Mouse (Mus musculus) spleen, adult 18-20 months (tissue): ENCODE measurements around the gene Gm28044.
A peak's percentile ranks its signal among the peaks of the same experiment; 100 is the strongest.
"Not testable (repeated sequence)": the region's sequence is repeated elsewhere in the genome, so short reads cannot be mapped to it uniquely, and the experiment has no call there.

ENCODE experiments used
- DNase-seq, 2 experiments: peaks; one replicate each; pipeline ENCODE4 v3.0.0; 2022; ENCODE audit warnings: mixed read lengths in 2 of 2

The Gm28044 gene

DNA sequence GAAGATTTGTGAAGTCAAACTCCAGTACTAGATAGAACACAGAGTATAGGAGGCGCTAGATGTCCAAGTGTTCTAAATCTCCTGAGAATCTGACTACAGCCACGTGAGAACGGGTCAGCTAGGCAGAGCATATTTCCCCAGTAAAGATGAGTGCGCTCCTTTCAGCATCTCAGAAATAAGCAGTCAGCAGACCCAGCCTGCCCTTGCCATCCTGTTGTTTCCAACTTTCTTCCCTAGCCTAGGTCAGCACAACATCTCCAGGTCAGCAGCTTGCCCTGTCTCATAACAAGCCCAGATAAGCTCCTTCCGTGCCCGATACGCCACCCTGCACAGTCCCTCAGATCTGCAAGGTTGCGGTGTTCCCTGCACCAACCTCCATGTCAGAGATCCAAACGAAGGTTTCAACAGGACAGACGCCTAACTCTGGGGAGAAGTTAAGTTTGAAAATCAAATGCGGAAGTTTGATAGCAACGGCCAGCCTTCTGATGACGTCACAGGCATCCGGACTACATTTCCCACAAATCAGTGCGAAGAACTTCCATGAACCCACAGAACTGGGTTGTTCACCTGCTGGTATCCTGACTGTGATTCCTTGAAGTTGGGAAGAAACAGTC lies at the start of gene Gm28044, which contains the start of gene Zfp953:
TSS of gene Gm28044 (minus strand) at position 406 of the 614 bp plus-strand sequence.
TSS of gene Zfp953 (minus strand) at position 475 of the 614 bp plus-strand sequence.
- peak; percentile 76 to 88 for DNase-seq

DNA sequence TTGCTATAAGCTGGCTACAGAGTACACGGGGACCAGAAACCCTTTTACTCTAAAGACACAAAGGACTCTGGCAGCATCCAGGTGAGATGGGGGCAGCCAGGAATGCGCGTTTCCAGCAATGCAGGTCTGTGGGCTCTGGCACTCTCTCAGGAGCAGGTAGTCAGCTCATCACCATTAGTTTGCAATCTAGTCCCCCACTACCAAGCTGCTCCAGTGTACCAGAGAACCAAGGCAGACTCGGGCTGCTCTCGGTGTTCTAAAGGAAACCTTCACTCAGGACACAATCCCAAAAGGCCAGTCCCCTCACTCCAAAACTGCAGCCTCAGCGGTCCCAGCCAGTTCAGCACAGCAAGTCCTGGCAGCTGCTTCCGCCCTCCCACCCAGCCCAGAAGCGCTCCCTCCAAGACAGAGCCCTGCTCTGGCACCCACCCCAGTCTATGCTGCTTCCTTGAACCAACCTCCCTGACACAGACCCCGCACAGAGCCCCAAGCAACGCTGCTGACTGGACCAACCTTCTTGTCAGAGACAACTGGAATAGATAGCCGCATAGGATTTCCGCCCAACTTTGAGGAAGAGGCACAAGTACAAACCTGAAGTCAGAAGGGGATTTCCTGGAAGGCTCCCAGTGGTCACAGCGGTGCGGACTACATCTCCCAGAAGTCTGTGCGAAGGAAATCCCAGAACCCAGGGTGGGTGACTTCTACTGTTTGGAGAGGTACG lies 39.0 kb upstream of the Gm28044 start, which contains the start of gene Zfp429:
TSS of gene Zfp429 (minus strand) at position 637 of the 721 bp plus-strand sequence.
- DNase-seq, result peak; percentile 60 to 71

DNA sequence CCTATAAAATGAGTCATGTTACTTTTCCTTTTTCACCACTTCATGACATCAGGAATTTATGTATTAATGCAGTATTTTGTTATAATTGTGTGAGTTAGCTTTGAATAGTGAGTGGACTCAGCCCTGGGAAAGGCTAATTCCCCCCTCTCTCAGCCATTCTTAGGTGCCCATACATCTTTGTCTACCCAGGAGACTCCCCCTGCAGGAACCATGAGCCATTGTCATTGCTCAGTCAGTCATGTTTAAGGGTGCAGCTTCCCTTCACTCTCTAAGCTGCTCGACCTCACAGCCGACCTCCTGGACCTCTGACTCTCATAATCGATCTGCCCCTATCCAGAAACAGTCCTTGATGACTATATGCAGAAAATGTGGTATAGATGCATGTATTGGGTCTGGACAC lies 15.9 kb upstream of the Gm28044 start:
- not testable (repeated sequence) for DNase-seq

DNA sequence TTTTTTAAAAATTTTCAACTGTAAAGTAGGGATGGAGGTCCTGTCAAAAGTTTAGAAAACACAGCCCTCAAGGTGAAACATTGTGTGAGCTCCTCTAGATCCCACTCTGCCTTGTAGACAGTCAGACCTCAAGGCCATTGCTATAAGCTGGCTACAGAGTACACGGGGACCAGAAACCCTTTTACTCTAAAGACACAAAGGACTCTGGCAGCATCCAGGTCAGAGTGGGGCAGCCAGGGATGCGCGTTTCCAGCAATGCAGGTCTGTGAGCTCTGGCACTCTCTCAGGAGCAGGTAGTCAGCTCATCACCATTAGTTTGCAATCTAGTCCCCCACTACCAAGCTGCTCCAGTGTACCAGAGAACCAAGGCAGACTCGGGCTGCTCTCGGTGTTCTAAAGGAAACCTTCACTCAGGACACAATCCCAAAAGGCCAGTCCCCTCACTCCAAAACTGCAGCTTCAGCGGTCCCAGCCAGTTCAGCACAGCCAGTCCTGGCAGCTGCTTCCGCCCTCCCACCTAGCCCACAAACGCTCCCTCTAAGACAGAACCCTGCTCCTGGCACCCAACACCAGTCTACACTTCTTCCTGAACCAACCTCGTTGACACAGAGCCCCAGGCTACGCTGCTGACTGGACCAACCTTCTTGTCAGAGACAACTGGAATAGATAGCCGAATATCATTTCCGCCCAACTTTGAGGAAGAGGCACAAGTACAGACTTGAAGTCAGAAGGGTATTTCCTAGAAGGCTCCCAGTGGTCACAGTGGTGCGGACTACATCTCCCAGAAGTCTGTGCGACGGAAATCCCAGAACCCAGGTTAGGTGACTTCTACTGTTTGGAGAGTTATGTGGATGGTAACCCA lies 14.9 kb upstream of the Gm28044 start, which contains the start of the genes Gm28041 and Zfp456:
TSS of gene Gm28041 (minus strand) at position 684 of the 862 bp plus-strand sequence.
TSS of gene Zfp456 (minus strand) at position 761 of the 862 bp plus-strand sequence.
- DNase-seq, result peak; percentile 72 to 81

GRCm38 (mm10) chr13:67351854-67352253 lies 8.5 kb downstream of the Gm28044 start:
- no peak for DNase-seq

DNA sequence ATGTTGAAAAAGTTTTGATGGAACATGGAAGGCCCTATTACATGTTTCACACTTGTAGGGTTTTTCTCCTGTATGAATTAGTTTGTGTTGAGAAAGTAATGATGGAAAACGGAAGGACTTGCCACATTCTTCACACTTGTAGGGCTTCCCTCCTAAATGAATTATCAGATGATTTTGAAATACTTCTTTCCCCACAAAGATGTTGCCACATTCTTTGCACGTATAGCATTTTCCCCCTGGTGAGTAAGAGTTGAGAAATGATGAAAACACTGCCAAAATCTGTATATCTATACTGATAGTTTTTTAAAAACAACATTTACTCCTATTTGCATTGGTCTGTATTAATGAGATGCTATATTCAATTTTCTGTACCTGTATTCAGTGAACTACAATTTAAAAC lies 16.9 kb downstream of the Gm28044 start:
- no peak for DNase-seq

- no peak for DNase-seq
Measured at GRCm38 (mm10) chr13:67332877-67333276, 27.5 kb downstream of the Gm28044 start.

DNA sequence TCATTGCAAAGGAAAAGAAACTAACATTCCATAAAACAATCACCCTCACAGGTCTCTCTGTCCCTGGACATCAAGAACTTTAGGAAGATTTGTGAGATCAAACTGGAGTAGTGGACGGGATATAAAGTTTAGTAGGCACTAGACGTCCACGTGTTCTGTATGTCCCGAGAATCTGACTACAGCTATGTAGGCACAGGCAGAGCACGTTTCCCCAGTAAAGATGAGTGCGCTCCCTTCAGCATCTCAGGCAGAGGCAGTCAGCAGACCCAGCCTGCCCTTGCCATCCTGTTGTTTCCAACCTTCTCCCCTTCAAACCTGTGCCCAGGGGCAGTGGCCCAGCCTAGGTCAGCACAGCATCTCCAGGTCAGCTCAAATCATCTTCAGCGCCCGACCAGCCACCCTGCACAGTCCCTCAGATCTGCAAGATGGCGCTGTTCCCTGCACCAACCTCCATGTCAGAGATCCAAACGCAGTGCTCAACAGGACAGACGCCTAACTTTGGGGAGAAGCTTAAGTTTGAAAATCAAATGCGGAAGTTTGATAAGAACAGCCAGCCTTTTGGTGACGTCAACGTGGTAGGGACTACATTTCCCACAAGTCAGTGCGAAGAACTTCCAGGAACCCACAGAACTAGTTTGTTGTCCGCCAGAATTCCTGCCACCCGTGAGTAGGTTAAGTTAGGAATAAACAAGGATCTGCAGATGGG lies 28.2 kb downstream of the Gm28044 start, which contains the start of gene Zfp595:
TSS of gene Zfp595 (minus strand) at position 552 of the 706 bp plus-strand sequence.
- DNase-seq, result peak; percentile 66 to 80

DNA sequence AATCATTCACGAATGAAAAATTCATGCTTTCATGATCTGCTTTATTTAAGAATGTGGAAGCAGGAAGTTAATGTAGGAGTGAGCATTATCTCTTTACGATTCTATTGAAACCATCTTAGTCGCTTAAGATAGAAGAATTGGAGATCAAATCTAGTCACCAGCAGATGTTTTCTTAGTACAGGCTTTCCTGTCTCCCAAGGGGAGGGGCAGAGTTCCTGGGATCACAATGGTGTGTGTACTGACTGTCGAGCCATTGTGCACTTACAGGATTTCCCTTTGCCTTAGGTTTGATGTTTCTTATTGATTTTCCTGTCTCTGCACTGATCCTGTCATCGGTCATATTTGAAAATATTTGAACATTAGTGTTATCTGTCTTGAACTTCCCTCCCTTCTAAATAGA lies 53.6 kb downstream of the Gm28044 start:
- no peak for DNase-seq

- DNase-seq, result peak; percentile 61 to 84
Measured at GRCm38 (mm10) chr13:67305822-67306672, 54.3 kb downstream of the Gm28044 start, which contains the start of gene Zfp457. Gene Zfp457 (minus strand): TSS chr13:67306485.

DNA sequence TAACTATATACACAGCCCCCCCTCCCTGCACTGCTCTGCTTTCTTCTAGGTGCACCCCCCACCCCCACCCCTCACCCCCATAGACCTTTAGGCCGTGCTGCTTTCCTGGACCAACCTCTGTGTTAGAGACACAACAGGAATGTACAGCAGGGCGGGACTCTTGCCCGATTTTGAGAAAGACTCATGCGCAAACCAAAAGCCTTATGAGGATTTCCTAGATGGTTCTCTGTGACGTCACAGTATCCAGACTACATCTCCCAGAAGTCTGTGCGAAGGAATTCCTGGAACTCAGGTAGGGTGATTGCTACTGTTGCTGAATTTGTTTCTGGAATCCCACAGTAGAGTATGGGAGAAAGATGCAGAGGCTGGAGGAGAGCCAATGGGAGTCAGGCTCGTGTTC lies 82.0 kb downstream of the Gm28044 start, which contains the start of gene Zfp458:
TSS of gene Zfp458 (minus strand) at position 153 of the 400 bp plus-strand sequence.
- DNase-seq, result no peak

GRCm38 (mm10) chr13:67269383-67270065 lies 90.8 kb downstream of the Gm28044 start:
- DNase-seq, result not testable (repeated sequence)

DNA sequence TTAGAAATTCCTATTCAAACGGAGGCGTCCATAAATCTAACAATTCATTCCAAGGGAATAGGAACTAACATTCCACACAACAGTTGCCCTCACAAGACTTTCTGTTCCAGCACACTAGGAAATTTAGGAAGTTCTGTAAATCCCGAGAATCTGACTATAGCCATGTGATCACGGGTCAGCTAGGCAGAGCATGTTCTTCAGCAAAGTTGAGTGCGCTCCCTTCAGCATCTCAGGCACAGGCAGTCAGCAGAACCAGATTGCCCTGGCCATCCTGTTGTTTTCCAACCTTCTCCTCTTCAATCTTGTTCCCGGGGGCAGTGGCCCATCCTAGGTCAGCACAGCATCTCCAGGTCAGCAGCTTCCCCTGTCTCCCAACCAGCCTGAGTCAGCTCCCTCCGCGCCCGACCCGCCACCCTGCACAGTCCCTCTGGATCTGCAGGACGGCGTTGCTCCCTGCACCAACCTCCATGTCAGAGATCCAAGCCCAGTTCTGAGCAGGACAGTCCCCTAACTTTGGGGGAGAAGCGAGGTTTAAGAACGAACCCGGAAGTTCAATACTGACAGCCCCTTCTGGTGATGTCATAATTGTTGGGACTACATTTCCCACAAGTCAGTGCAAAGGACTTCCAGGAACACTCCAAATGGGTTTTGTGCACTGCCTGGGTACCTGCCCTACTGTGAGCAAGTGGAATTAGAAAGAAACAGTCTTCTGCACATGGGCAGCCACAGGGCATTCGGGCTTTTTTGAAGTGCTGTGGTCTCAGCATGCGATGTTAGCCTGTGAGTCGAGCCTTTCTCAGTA lies 91.6 kb downstream of the Gm28044 start:
- peak; percentile 39 to 61 for DNase-seq
